Mouse (Mus musculus): Measurements from ENCODE around the gene Nusap1. TPM values are rescaled to one million over a fixed set of nuclear protein-coding genes. Genes with fewer than 3 reads are reported as not detected.
"Not testable (repeated sequence)": the region's sequence is repeated elsewhere in the genome, so short reads cannot be mapped to it uniquely, and the experiment has no call there.

The Nusap1 gene
- polyA plus RNA-seq, 1 experiment from 2014 or later: 23.7 TPM

GRCm38 (mm10) chr2:119601027-119601426 is 17.1 kb upstream of the Nusap1 start:
- H3K36me3 ChIP-seq (ENCODE audit: control insufficient read depth, insufficient read depth, low read length): peaks cover 9% of the 10 kb centered on the region; the same call in 1 of the 2 replicates
- no peaks in the 10 kb centered on the region for H3K27me3 ChIP-seq (ENCODE audit: control insufficient read depth, insufficient read depth, low read length)
- ATAC-seq (ENCODE audit: low FRiP score, low TSS enrichment) (no peak), DNase-seq (ENCODE audit: low spot score) (no peak)
- WGBS: 84% methylated on average over 4 of the region's 4 CpGs
- H3K4me1 ChIP-seq (replicated peaks; ENCODE audit: control insufficient read depth, insufficient read depth): no peaks in the 10 kb centered on the region
- no peak for TF ChIP-seq EP300 (optimal IDR thresholded peaks at IDR 0.05)
- TF ChIP-seq CTCF (IDR thresholded peaks at IDR 0.05; ENCODE audit: low read depth): no peak
- no peak overlapping the region for H3K4me3 ChIP-seq (ENCODE audit: low read depth, low read length)
- no peak overlapping the region for H3K4me2 ChIP-seq (replicated peaks; ENCODE audit: low read depth)
- no peak overlapping the region for H3K9ac ChIP-seq (ENCODE audit: low read length)
- H3K27ac ChIP-seq (replicated peaks): no peak overlapping the region
- H3K9me3 ChIP-seq (ENCODE audit: control insufficient read depth, low read length): no peaks in the 10 kb centered on the region

GRCm38 (mm10) chr2:119601575-119601974 is 16.5 kb upstream of the Nusap1 start:
- H3K36me3 ChIP-seq (ENCODE audit: control insufficient read depth, insufficient read depth, low read length); ATAC-seq (ENCODE audit: low FRiP score, low TSS enrichment): not testable (repeated sequence)
- peak; percentile 27 for DNase-seq (ENCODE audit: low spot score)

GRCm38 (mm10) chr2:119602488-119602887 is 15.6 kb upstream of the Nusap1 start:
- no peak overlapping the region for H3K4me2 ChIP-seq (replicated peaks; ENCODE audit: low read depth)
- WGBS: 25% methylated on average over 1 of the region's 1 CpGs
- TF ChIP-seq EP300 (optimal IDR thresholded peaks at IDR 0.05): no peak
- no peak for TF ChIP-seq CTCF (IDR thresholded peaks at IDR 0.05; ENCODE audit: low read depth)
- H3K27ac ChIP-seq (replicated peaks): no peak overlapping the region
- no peak for DNase-seq (ENCODE audit: low spot score)
- H3K9ac ChIP-seq (ENCODE audit: low read length): no peak overlapping the region
- H3K4me3 ChIP-seq (ENCODE audit: low read depth, low read length): no peak overlapping the region
- H3K27me3 ChIP-seq (ENCODE audit: control insufficient read depth, insufficient read depth, low read length): no peaks in the 10 kb centered on the region
- no peaks in the 10 kb centered on the region for H3K9me3 ChIP-seq (ENCODE audit: control insufficient read depth, low read length)
- peaks cover 6% of the 10 kb centered on the region; the same call in 1 of the 2 replicates for H3K36me3 ChIP-seq (ENCODE audit: control insufficient read depth, insufficient read depth, low read length)
- no peaks in the 10 kb centered on the region for H3K4me1 ChIP-seq (replicated peaks; ENCODE audit: control insufficient read depth, insufficient read depth)
- ATAC-seq (ENCODE audit: low FRiP score, low TSS enrichment): 0 out of 2 replicates have a peak, but pooled peaks have one; percentile 51

More at GRCm38 (mm10) chr2:119601575-119601974, 16.5 kb upstream of the Nusap1 start:
- 65% methylated on average over 3 of the region's 3 CpGs for WGBS
- H3K27ac ChIP-seq (replicated peaks); H3K4me3 ChIP-seq (ENCODE audit: low read depth, low read length); H3K9ac ChIP-seq (ENCODE audit: low read length); H3K4me1 ChIP-seq (replicated peaks; ENCODE audit: control insufficient read depth, insufficient read depth); H3K4me2 ChIP-seq (replicated peaks; ENCODE audit: low read depth); H3K27me3 ChIP-seq (ENCODE audit: control insufficient read depth, insufficient read depth, low read length); H3K9me3 ChIP-seq (ENCODE audit: control insufficient read depth, low read length): not testable (repeated sequence)

DNA sequence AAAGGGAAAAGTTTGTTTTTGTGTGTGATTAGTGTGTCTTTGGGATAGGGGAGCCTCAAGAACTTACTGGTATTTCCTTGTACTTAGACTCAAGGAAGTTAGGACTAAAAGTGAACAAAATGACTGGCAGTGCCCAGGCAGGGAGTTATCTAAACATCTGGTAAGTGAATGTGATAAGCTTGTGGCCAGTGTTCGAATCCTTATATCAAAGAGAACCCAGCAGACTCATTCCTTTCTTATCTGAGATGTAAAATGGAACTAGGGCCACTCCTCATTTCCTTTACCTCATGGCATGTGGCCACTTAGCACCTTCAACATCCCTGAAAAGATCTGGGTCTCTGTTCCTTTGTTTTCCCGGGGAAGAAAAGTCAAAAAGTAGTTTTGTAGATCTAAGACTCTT is 14.2 kb upstream of the Nusap1 start:
- DNase-seq (ENCODE audit: low spot score): no peak
- H3K4me1 ChIP-seq (replicated peaks; ENCODE audit: control insufficient read depth, insufficient read depth): no peaks in the 10 kb centered on the region
- no peaks in the 10 kb centered on the region for H3K9me3 ChIP-seq (ENCODE audit: control insufficient read depth, low read length)
- TF ChIP-seq EP300 (optimal IDR thresholded peaks at IDR 0.05) (no peak), CTCF (IDR thresholded peaks at IDR 0.05; ENCODE audit: low read depth) (no peak)
- H3K27ac ChIP-seq (replicated peaks): no peak overlapping the region
- H3K36me3 ChIP-seq (ENCODE audit: control insufficient read depth, insufficient read depth, low read length): peaks cover 6% of the 10 kb centered on the region
- ATAC-seq (ENCODE audit: low FRiP score, low TSS enrichment): peak; percentile 44; the same call in 1 of the 2 replicates
- H3K4me2 ChIP-seq (replicated peaks; ENCODE audit: low read depth): no peak overlapping the region
- no peaks in the 10 kb centered on the region for H3K27me3 ChIP-seq (ENCODE audit: control insufficient read depth, insufficient read depth, low read length)
- WGBS: 48% methylated on average over 2 of the region's 2 CpGs
- no peak overlapping the region for H3K4me3 ChIP-seq (ENCODE audit: low read depth, low read length)
- no peak overlapping the region for H3K9ac ChIP-seq (ENCODE audit: low read length)

GRCm38 (mm10) chr2:119605361-119605973 is 12.6 kb upstream of the Nusap1 start:
- Histone ChIP-seq H3K9me3 (ENCODE audit: control insufficient read depth, low read length) (no peaks in the 10 kb centered on the region), H3K4me3 (ENCODE audit: low read depth, low read length) (no peak overlapping the region), H3K9ac (ENCODE audit: low read length) (no peak overlapping the region), H3K4me1 (replicated peaks; ENCODE audit: control insufficient read depth, insufficient read depth) (no peaks in the 10 kb centered on the region), H3K27ac (replicated peaks) (no peak overlapping the region), H3K27me3 (ENCODE audit: control insufficient read depth, insufficient read depth, low read length) (no peaks in the 10 kb centered on the region), H3K36me3 (ENCODE audit: control insufficient read depth, insufficient read depth, low read length) (peaks cover 3% of the 10 kb centered on the region; the same call in 1 of the 2 replicates), H3K4me2 (replicated peaks; ENCODE audit: low read depth) (no peak overlapping the region)
- WGBS: 85% methylated on average over 6 of the region's 6 CpGs
- ATAC-seq (ENCODE audit: low FRiP score, low TSS enrichment) (no peak), DNase-seq (ENCODE audit: low spot score) (no peak)
- no peak for TF ChIP-seq CTCF (IDR thresholded peaks at IDR 0.05; ENCODE audit: low read depth)
- TF ChIP-seq EP300 (optimal IDR thresholded peaks at IDR 0.05): no peak

- no peak overlapping the region for H3K27ac ChIP-seq (replicated peaks)
- H3K9ac ChIP-seq (ENCODE audit: low read length): no peak overlapping the region
- no peaks in the 10 kb centered on the region for H3K27me3 ChIP-seq (ENCODE audit: control insufficient read depth, insufficient read depth, low read length)
- TF ChIP-seq CTCF (IDR thresholded peaks at IDR 0.05; ENCODE audit: low read depth): peak; percentile 51
- no peak for TF ChIP-seq EP300 (optimal IDR thresholded peaks at IDR 0.05)
- WGBS: 85% methylated on average over 4 of the region's 4 CpGs
- no peak for ATAC-seq (ENCODE audit: low FRiP score, low TSS enrichment)
- no peak overlapping the region for H3K4me3 ChIP-seq (ENCODE audit: low read depth, low read length)
- no peak for DNase-seq (ENCODE audit: low spot score)
- H3K4me1 ChIP-seq (replicated peaks; ENCODE audit: control insufficient read depth, insufficient read depth): no peaks in the 10 kb centered on the region
- H3K4me2 ChIP-seq (replicated peaks; ENCODE audit: low read depth): no peak overlapping the region
- no peaks in the 10 kb centered on the region for H3K9me3 ChIP-seq (ENCODE audit: control insufficient read depth, low read length)
- H3K36me3 ChIP-seq (ENCODE audit: control insufficient read depth, insufficient read depth, low read length): peaks cover 3% of the 10 kb centered on the region; the same call in 1 of the 2 replicates
Observed at GRCm38 (mm10) chr2:119607023-119607422, 11.1 kb upstream of the Nusap1 start.

Measured in stomach, postnatal 0 days (tissue).